In the genomic region with DNA sequence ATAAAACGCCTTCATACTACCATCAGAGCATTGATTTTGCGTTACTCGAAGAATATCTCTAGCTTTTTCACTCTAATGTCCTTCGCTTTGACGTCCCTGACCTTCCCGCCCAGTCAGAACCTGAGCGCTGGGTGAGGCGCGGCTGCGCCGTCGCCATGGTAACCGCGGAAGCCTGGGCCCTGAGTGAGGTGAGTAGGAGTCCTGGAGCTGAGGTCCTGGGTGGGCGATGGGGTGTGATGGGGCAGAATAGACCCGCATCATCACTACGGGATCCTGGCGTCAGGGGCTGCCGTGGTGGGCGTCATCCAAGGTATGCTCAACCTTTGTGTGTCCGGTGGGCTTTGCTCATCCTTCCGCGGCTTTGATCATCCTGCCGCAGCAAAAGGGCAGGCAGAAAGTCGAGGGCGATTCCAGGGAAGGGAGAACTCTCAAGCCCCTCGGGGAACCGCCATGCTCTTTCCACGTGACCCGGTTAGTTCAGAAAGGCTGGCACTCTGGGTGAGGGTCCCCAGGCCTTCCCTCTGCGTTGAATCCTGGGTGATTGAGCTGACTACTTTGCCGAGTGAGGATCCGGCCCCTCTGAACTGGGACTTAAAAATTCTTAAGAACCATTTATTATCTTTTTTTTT, we compare ENCODE assay signal across 8 mouse cellular contexts. TPM values are rescaled to one million over a fixed set of nuclear protein-coding genes. Genes with fewer than 3 reads are reported as not detected.
A peak's percentile ranks its signal among the peaks of the same experiment; 100 is the strongest.
DNase-seq lines count a peak whose midpoint lies in the region; ATAC-seq lines count a peak whose summit lies in the region.

A gene (plus strand): TSS at position 161 of the 629 bp plus-strand sequence.

- 4% methylated on average over 33 of the region's 33 CpGs for WGBS in forebrain, embryonic 14.5 days
- 5% methylated on average over 33 of the region's 33 CpGs for WGBS in hindbrain, embryonic 15.5 days

- ATAC-seq in forebrain, embryonic 14.5 days: peak; percentile 95
- peak; percentile 96 for ATAC-seq in hindbrain, embryonic 15.5 days (ENCODE audit: low FRiP score, low read depth)

- no peaks in the 10 kb centered on the region for H3K4me1 ChIP-seq in forebrain, embryonic 14.5 days (ENCODE audit: control insufficient read depth, insufficient read depth, low read length)
- peaks cover 10% of the 10 kb centered on the region; the same call in 1 of the 2 replicates for H3K4me1 ChIP-seq in hindbrain, embryonic 15.5 days (replicated peaks)

- no peaks in the 10 kb centered on the region for H3K9me3 ChIP-seq in forebrain, embryonic 14.5 days (replicated peaks; ENCODE audit: control insufficient read depth, low read length)
- no peaks in the 10 kb centered on the region for H3K9me3 ChIP-seq in hindbrain, embryonic 15.5 days

- intact Hi-C loops in gastrocnemius, postnatal 14 days (cut with DNase I; ENCODE audit: low total_unique reads): no loop called here

- peak within 1 kb of the TSS; percentile 61 for H3K4me2 ChIP-seq in forebrain, embryonic 14.5 days (ENCODE audit: low read length)
- peak within 1 kb of the TSS; percentile 83 for H3K4me2 ChIP-seq in hindbrain, embryonic 15.5 days

- no peaks in the 10 kb centered on the region for H3K27me3 ChIP-seq in forebrain, embryonic 14.5 days (replicated peaks; ENCODE audit: control insufficient read depth, insufficient read depth, low read length)
- H3K27me3 ChIP-seq in hindbrain, embryonic 15.5 days: no peaks in the 10 kb centered on the region; the same call in 1 of the 2 replicates

- DNase-seq in MN1 (ENCODE audit: low spot score): peak; percentile 88
- peak; percentile 17 for DNase-seq in cerebellum, adult 11 months
- peak; percentile 62 for DNase-seq in forebrain, embryonic 14.5 days (ENCODE audit: low spot score)
- peak; percentile 63 for DNase-seq in left cerebral cortex, adult 11 months (ENCODE audit: low spot score)
- peak; percentile 21 for DNase-seq in lung, postnatal 36 days
- peak; percentile 64 for DNase-seq in right cerebral cortex, postnatal 25 days
- no peak for DNase-seq in gastrocnemius, postnatal 14 days

- H3K4me3 ChIP-seq in forebrain, embryonic 14.5 days (ENCODE audit: low read depth, low read length): peak within 1 kb of the TSS; percentile 32
- peak within 1 kb of the TSS; percentile 64 for H3K4me3 ChIP-seq in hindbrain, embryonic 15.5 days

- no peaks in the 10 kb centered on the region for H3K36me3 ChIP-seq in forebrain, embryonic 14.5 days (ENCODE audit: control insufficient read depth, insufficient read depth, low read length)
- no peaks in the 10 kb centered on the region for H3K36me3 ChIP-seq in hindbrain, embryonic 15.5 days

- peak within 1 kb of the TSS; percentile 52 for H3K9ac ChIP-seq in forebrain, embryonic 14.5 days (ENCODE audit: low read length)
- H3K9ac ChIP-seq in hindbrain, embryonic 15.5 days: peak within 1 kb of the TSS; percentile 54

- no peak within 1 kb of the TSS for H3K27ac ChIP-seq in forebrain, embryonic 14.5 days (ENCODE audit: low read depth, low read length)
- peak within 1 kb of the TSS; percentile 27; the same call in 1 of the 2 replicates for H3K27ac ChIP-seq in hindbrain, embryonic 15.5 days (replicated peaks)

RNA-seq across cellular contexts. Expression of the gene that starts here (rescaled TPM):
- polyA plus RNA-seq in forebrain, embryonic 14.5 days (2014; fragmentation: Nextera tagmentation; extraction: Ambion mirVana): 22.7 and 27.0 TPM in 2 replicates
- 23.6 and 27.7 TPM in 2 replicates for polyA plus RNA-seq in hindbrain, embryonic 15.5 days (2015; fragmentation: Nextera tagmentation; extraction: Ambion mirVana)
- not detected for total RNA-seq in gastrocnemius, postnatal 14 days (2021)
